ENCODE assay signal across 23 mouse cellular contexts in genomic region chr6:137576670-137577371, GRCm38 (mm10).
DNase-seq lines count a peak whose midpoint lies in the region; ATAC-seq and TF ChIP-seq lines count a peak whose summit lies in the region.
"Had no signal": no experiment of that assay in that cellular context is flagged by ENCODE, and none has a peak within 500 bp of the region (broad histone marks: within the 10 kb centered on the region; RNA-seq: fewer than 3 reads in every experiment).

No protein-coding gene starts in this region.

- peak; percentile 38; the same call in 1 of the 2 replicates for ATAC-seq in heart, embryonic 13.5 days (ENCODE audit: extremely low read depth, insufficient number of reproducible peaks, low FRiP score, low TSS enrichment)
- ATAC-seq: forebrain, embryonic 15.5 days; hindbrain, embryonic 16.5 days; liver, postnatal 0 days had no signal

- WGBS in heart, embryonic 13.5 days: 42% methylated on average over 12 of the region's 12 CpGs
- WGBS in lung, adult 2 months: 41% methylated on average over 12 of the region's 12 CpGs

- no peak for TF ChIP-seq CTCF in lung, adult 2 months (IDR thresholded peaks at IDR 0.05; ENCODE audit: insufficient read depth, low read length)
- TF ChIP-seq CTCF in cortical plate, adult 2 months (IDR thresholded peaks at IDR 0.05; ENCODE audit: extremely low read depth, insufficient read depth, low read length): no peak

- H3K27me3 ChIP-seq in heart, embryonic 13.5 days (replicated peaks): no peaks in the 10 kb centered on the region
- H3K27me3 ChIP-seq: forebrain, embryonic 15.5 days; limb, embryonic 15.5 days; midbrain, embryonic 12.5 days; neural tube, embryonic 13.5 days had no signal

- no peak for DNase-seq in heart, postnatal 4 days
- peak; percentile 19 for DNase-seq in lung, postnatal 36 days
- no peak for DNase-seq in lung, adult 2 months
- peak; percentile 5 for DNase-seq in naive thymus-derived CD4-positive, alpha-beta T cell, adult 2 months (ENCODE audit: low read depth)
- no peak for DNase-seq in thymus, postnatal 25 days
- DNase-seq in frontal cortex, postnatal 10 days (ENCODE audit: low spot score in 2 of 2): no peak
- DNase-seq: cerebellum, postnatal 10 days; embryo, embryonic 11 days; gastrocnemius, postnatal 25 days; heart, postnatal 14 days; kidney, adult 11 months; layer of hippocampus, postnatal 36 days; liver, postnatal 0 days; lung, postnatal 4 days; thymus, postnatal 14 days had no signal

- TF ChIP-seq POLR2A in lung, adult 2 months (IDR thresholded peaks at IDR 0.05; ENCODE audit: borderline replicate concordance, extremely low read depth, low read depth, low read length): no peak
- TF ChIP-seq POLR2A in cortical plate, adult 2 months (IDR thresholded peaks at IDR 0.05; ENCODE audit: extremely low read depth, insufficient read depth, low read length): no peak

- no peaks in the 10 kb centered on the region for H3K9me3 ChIP-seq in heart, embryonic 13.5 days
- H3K9me3 ChIP-seq: forebrain, embryonic 15.5 days; limb, embryonic 15.5 days; midbrain, embryonic 12.5 days; neural tube, embryonic 13.5 days had no signal

- H3K4me1 ChIP-seq in heart, embryonic 13.5 days: peaks cover 29% of the 10 kb centered on the region
- H3K4me1 ChIP-seq in lung, adult 2 months (ENCODE audit: control insufficient read depth, insufficient read depth, low read length): peaks cover 3% of the 10 kb centered on the region; the same call in 1 of the 2 replicates
- no peaks in the 10 kb centered on the region for H3K4me1 ChIP-seq in cortical plate, adult 2 months (ENCODE audit: control insufficient read depth, insufficient read depth, low read length)
- H3K4me1 ChIP-seq: forebrain, embryonic 15.5 days; limb, embryonic 15.5 days; neural tube, embryonic 13.5 days had no signal

- H3K4me3 ChIP-seq in heart, embryonic 13.5 days: no peak overlapping the region
- no peak overlapping the region for H3K4me3 ChIP-seq in lung, adult 2 months (replicated peaks; ENCODE audit: extremely low read depth, low read depth, low read length)
- no peak overlapping the region for H3K4me3 ChIP-seq in cortical plate, adult 2 months (ENCODE audit: insufficient read depth, low read length)
- H3K4me3 ChIP-seq: forebrain, embryonic 15.5 days; limb, embryonic 15.5 days; midbrain, embryonic 12.5 days; neural tube, embryonic 13.5 days had no signal

- H3K4me2 ChIP-seq in heart, embryonic 13.5 days: no peak overlapping the region
- H3K4me2 ChIP-seq: forebrain, embryonic 15.5 days; limb, embryonic 15.5 days; midbrain, embryonic 12.5 days; neural tube, embryonic 13.5 days had no signal

- peak overlapping the region; percentile 36; the same call in 1 of the 2 replicates for H3K27ac ChIP-seq in heart, embryonic 13.5 days (replicated peaks)
- H3K27ac ChIP-seq in cortical plate, adult 2 months (ENCODE audit: insufficient read depth, low read length): 0 out of 2 replicates have a peak overlapping the region, but pooled peaks have one; percentile 37
- H3K27ac ChIP-seq: forebrain, embryonic 15.5 days; limb, embryonic 15.5 days; midbrain, embryonic 12.5 days; neural tube, embryonic 13.5 days; stomach, postnatal 0 days had no signal

- 0 out of 2 replicates have a peak, but pooled peaks cover 6% of the 10 kb centered on the region for H3K36me3 ChIP-seq in heart, embryonic 13.5 days
- H3K36me3 ChIP-seq: forebrain, embryonic 15.5 days; limb, embryonic 15.5 days; midbrain, embryonic 12.5 days; neural tube, embryonic 13.5 days had no signal

- H3K9ac ChIP-seq in heart, embryonic 13.5 days: no peak overlapping the region
- H3K9ac ChIP-seq: forebrain, embryonic 15.5 days; limb, embryonic 15.5 days; liver, postnatal 0 days; midbrain, embryonic 12.5 days; neural tube, embryonic 13.5 days had no signal

Comparison
In these comparisons a context has a peak if more than half of its experiments do, and no peak if none do; other contexts are left out.
1. DNase-seq: peak in lung, postnatal 36 days (single experiment) and naive thymus-derived CD4-positive, alpha-beta T cell, adult 2 months (single experiment); none in heart, postnatal 4 days (single experiment), lung, adult 2 months (single experiment), thymus, postnatal 25 days (single experiment) and frontal cortex, postnatal 10 days (0 of 2).